Mouse (Mus musculus) heart, postnatal 10 days (tissue): Measurements from ENCODE around the gene Slc35f1. TPM values are rescaled to one million over a fixed set of nuclear protein-coding genes. Genes with fewer than 3 reads are reported as not detected.

ENCODE experiments used
- DNase-seq, 2 experiments: peaks; one replicate each; pipeline ENCODE4 v3.0.0; 2021
- intact Hi-C: fragments of 180-260 bp; cut with DNase I; formaldehyde crosslinking; loops from one replicate; pipeline ENCODE4 v1.15.1; 2025
- total RNA-seq, 2 experiments: library from RNA; stranded (reverse); gene quantifications; 2 replicates each; pipeline ENCODE4 v1.2.3; 2021

The Slc35f1 gene
- total RNA-seq: 1 to 10 TPM; 1.4 to 2.0 TPM

DNA sequence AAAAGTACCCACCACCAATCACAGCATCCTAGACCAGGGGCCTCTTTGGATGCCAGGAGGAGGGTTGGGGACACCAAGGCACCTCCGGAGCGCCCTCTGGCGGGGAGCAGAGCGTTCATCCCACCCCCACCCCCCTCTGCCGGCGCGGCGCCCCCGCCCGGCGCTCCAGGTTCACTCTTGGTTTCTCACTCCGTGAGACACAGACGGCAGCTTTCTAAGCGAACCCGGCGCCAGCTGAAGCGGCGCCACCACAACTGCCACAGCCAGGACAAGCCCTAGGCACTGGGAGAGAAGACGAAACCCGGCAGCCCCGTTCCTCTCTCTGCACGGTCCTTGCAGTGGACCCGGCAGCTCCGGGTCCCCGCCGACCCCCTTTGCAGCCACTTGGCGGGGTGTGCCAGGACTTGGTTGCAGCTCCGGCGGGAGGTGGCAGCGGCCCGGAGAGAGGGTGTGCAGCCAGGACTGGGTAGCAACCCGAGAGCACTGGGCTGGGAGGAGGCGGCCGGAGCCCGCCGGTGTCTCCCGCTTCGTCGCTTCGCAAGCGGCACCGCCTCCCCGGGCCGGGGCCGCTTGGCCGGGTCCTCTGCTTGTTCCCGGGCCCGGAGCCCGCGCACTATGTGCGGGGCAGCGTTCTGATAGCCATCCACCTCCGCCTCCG lies at the start of gene Slc35f1:
Slc35f1 (plus strand) TSS at position 200 of the 658 bp plus-strand sequence.
- intact Hi-C loops: loop anchor here (10.0 kb wide), 1 partner anchor 276 kb away; the partner anchor contains the start of gene Nus1
- peak; percentile 43 to 70 for DNase-seq

DNA sequence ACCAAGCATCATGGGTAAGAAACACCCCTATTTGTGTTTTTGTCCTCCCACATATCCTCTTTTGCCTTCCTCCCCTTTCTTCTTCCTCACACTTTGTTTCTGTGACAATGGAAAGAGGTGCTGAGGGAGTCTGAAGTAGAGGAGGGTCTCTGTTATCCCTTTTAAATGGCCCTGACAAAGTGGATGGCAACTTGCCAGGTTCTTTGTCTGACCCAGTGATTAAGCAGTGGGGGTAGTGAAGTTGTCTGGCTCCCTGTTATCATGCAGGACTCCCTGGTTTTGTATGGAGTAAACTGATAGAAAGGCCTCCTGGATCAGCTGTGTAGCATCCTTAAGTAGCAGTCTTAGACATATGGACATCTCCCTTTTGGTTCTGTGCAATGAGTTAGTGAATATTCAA lies 19.1 kb upstream of the Slc35f1 start:
- no peak for DNase-seq
- intact Hi-C loops: no loop called here

DNA sequence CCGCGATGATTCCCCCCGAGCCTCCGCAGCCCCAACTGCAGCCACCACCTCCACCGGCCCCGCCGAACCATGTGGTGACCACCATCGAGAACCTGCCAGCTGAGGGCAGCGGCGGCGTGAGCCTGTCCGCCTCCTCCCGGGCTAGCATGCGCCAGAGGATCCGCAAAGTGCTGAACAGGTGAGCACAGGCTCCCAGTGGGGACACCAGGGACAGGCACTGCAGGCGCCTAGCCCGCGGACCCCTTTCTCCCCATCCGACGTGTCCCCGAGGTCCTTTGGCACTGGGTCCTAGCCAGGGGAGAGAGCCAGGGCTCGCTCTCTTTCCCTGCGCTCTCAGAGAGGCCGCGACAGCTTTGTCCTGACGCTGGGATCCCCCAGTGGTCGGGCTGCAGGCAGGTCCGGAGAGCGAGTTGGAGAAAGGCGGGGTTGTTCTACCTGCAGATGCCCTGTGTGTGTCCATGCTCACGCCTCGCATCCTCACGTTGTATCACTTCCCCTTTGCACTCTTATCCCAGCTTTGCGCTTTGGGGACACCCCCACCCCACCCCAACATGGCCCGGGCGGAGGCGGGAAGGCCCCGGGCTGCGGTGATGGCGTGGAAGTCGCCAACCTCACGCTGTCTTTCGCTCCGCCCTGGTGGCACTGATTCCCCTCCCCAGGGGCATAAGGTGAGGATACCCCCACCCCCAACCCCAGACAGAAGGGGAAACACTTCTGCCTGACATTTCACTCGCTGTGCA lies 829 bp downstream of the Slc35f1 start:
- intact Hi-C loops: loop anchor here (10.0 kb wide), 1 partner anchor 276 kb away; the partner anchor contains the start of gene Nus1
- peak; percentile 10 to 22 for DNase-seq

DNA sequence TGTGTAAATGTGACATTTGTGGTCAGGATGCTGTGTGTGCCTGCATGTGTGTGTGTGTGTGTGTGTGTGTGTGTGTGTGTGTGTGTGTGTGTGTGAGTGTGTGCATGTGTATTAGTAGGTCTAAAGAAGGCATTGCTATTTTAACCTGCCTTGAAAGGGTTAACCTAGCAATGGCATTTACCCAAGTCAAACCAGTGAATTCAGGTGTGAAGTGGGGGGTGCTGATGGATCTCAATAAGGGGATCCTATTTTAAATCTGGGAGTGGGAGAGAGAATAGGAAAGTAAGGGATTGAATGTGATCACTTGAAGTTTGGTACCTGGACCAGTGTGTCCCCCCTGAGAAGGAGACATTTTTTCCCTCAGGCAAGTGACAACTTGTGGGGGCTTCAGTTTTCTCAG lies 13.4 kb downstream of the Slc35f1 start:
- intact Hi-C loops: no loop called here

DNA sequence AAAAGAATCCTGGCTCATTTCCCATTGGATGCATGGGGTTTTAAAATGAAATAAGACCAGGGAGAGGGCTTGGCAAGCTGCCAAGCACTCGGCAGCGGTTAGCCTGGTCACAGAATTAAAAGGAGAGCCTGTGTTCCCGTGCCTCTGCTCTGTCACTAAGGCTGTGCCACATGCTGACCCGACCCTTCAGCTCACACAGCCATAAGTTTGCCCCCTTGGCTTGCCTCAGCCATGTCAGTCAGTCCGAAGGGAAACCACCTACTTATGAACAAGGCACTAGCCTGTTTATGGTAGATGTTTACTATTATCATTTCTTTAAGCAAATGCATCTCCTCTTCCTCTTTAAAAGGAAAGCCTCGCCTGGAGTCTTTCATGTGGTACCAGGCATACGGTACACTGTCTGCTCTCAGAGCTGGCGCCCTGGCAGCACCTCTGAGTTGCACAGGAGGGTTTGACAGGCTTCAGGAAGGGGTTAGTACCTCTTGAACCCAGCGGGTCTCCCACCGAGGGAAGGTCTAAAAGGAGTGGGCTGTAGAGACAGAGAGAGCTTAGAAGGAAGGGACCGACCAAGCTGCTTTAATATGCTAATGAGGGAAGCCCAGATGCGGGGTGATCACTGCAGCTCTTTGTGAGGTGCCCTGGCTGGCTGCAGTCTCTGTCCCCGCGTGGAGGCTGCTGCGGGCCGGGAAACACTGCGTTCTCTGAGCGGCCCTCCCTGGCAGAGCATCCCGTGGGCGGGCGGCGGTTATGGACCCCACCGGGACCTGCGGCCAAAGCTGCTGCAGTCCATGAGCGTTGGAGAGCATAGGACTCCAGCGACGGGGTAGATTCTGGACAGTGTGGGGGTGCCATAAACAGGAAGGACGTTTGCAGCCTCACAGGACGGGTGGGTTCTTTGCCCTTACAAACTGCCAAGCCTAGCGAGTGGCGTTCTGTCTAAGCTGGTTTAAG lies 14.0 kb downstream of the Slc35f1 start:
- peak; percentile 2 to 15 for DNase-seq
- intact Hi-C loops: no loop called here

More for the DNA sequence above, 13.4 kb downstream of the Slc35f1 start:
- peak in 1 of 2 experiments; percentile 2 for DNase-seq

DNA sequence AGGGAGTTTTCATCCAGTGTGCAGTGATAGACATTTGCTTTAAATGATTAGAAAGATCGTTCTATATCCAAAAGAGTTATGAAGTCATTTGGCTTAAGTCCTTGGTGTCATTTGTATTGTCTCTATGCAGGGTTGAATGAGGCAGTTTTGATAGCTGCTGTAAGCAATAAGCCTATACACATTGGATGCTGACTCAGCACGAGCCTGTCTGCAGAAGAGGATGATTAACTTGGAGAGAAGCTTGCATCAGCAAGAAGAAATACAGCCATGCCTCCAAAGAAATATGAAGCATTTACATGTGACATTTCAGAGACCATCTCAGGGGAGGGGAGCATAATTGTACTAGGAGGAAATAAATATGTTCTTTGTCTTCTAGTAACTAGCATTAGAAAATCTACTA lies 19.1 kb downstream of the Slc35f1 start:
- no peak for DNase-seq
- intact Hi-C loops: no loop called here

DNA sequence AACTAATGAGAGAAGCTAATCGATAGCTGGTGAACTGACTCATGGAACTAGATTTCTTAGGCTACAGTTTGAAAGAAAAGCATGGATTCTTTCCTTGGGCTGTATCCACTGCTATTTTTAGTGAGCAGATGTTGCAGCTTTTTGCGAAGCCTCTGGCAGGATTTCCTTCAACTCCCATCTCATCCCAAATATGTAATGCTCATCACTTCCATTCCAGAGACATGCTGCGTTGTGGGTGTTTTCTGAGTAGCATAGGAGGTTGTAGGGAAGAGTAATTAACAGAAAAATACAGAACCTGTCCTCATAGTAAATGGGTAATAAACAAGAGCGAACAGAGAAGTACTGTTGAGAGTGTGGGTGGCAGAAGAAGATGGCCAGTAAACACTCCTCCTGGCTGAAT lies 21.8 kb downstream of the Slc35f1 start:
- DNase-seq: no peak
- intact Hi-C loops: no loop called here

DNA sequence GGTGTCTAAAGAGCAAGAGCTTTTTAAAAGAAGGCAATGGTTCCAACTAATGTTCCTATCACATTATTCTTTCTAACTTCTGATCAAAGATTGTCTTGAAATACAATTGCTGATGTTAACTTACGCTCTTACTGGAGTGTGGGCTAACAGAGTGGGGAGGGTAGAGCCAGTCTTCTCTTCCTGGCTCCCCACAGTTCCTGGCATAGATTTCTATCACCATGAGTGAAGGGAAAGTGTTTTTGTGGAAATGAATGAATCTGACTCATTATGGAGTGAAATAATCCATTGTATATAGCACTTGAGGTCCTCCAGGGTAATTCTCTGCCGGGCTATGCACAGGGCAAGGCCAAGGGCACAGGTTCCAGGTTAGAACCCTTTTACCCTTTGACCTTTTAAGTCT lies 24.2 kb downstream of the Slc35f1 start:
- DNase-seq: no peak
- intact Hi-C loops: no loop called here

DNA sequence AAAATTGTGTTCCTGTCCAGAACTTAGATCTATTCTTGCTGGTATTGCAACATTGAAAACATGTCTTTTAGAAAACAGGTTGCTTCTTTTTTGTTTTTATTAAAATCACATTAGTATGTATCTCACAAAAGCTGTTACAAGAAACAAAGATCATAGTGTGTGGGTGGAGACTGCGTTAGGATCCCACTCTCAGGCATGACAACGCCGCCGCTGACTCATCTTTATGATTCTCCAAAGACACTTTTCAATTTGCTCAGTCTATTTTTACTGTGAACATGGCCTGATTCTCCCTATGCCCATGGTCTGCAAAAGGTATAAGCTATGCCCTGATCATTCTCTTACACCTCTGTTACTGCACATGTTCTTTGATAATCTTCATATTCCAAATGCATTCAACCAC lies 24.8 kb downstream of the Slc35f1 start:
- intact Hi-C loops: no loop called here
- no peak for DNase-seq

DNA sequence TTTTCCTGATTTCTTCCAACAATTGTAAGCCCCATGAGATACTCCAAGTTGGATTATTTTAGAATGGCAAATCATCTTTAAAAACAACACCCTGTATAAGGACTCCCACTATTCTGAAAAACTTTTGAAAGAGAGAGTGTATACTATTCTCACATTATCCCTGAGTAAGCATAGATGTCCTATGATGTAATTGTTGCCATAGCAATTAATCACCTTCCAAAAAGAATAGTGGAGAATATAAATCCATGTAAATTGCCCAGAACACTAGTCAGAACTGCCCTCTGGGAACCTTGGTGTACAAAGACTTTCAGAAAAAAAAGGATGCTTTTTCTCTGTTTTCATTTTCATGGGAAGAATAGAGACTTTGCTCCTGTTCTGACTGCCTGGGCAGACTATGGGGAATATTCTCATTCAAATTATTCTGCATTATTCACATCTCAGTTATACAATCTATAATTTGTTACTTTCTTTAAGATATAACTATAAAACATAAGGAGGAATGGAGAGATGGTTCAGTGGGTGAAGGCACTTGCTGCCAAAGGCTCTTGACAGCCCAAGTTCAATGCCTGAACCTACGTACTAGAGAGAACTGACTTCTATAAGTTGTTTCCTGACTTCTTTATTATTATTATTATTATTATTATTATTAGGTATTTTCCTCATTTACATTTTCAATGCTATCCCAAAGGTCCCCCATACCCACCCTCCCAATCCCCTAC lies 28.0 kb downstream of the Slc35f1 start:
- DNase-seq: no peak
- intact Hi-C loops: no loop called here

DNA sequence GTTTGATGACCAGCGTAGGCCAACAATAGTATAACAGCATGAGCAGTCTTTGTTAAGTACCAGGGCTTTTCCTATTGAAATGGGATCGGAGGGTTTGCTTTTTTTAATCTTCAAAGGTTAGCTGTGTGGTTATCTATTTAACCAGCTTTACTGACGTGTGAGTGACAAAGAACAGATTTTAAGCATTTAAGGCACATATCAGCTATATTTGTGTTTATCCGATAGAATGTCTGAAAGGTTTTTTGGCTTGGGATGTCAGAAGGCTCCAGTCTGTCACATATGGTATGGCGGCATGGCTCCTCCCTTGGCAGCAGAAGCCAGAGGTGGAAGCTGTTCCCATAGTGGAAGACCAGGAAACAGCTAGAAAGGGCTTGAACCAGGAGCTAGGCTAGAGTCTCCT lies 36.3 kb downstream of the Slc35f1 start:
- intact Hi-C loops: no loop called here
- no peak for DNase-seq

DNA sequence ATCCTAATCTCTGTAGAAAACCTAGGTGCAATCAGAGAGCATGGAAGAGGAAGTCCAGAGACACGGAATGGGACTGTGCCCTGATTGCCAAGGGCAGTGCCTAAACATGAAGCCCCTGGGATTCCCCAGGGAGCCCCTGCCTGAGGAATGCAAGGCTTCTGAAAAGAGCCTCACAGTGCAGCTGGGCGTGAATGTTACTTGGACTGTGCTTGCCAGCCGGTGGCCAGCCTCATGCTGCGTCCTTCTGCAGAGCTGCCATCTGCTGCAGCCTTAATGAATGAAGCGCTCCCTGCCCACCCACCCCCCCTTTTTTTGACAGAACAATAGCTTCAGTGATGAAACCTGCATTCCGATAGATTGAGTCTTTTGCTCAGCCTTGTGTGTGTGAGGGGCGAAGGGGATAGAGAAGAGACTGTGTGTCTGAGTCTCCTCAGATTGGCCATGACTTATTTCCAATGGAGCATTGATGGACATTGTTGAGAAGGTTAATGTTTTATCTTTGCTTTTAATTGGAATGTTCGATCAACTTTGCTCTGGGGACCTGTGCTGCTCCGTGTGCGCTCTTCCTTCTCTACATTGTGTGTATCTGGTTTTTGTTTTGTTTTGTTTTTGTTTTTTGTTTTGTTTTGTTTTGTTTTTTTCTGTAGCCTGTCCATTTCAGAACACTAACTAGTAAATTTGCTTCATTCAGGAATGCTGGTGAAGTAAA lies 52.5 kb downstream of the Slc35f1 start:
- no peak for DNase-seq

DNA sequence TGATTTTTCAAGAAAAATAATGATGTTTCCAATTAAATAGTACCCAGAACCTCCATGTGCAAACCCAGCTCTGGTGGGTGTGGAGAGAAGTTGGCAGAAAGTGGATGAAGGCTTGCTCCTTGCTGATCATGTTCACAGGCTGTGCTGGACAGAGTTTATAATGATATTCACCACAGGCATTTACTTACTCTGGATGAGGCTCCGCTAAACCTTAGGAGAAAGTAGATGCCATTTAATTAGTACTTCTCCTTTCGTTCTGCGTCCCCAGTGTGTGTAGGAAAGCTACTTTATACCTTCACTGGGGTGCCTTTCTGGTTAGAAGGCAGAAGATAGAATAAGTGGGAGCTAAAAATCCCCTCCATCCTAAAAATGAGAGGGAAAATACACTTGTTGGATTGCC lies 53.5 kb downstream of the Slc35f1 start:
- DNase-seq: no peak
- intact Hi-C loops: no loop called here

More for the DNA sequence above, 52.5 kb downstream of the Slc35f1 start:
- intact Hi-C loops: no loop called here

DNA sequence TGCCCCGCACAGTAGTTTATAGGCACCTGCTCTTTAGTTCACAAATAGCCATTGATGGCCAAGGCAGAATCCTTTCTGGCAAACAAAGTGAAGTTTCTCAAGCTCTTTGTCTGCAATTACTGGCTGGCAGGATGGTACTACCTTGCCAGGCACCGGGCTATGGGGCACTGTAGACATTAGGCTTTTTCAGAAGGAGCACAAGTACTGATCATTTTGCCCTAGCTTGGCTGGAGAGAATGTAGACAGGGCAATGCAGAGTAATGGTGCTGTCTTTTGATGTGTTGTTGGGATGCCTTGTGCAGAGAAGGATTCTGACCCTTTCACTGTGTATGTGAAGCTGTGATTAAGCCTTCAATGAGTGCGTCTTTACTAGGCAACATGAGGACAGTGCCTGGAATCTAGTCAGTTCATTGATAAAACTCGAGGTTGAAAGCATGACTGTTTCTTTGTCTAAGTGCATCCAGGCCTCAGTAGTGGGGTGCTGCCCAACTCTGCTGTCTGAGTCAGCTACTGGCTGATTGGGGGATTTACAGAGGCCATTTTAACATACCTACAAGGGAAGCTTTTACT lies 57.8 kb downstream of the Slc35f1 start:
- DNase-seq: no peak
- intact Hi-C loops: no loop called here

DNA sequence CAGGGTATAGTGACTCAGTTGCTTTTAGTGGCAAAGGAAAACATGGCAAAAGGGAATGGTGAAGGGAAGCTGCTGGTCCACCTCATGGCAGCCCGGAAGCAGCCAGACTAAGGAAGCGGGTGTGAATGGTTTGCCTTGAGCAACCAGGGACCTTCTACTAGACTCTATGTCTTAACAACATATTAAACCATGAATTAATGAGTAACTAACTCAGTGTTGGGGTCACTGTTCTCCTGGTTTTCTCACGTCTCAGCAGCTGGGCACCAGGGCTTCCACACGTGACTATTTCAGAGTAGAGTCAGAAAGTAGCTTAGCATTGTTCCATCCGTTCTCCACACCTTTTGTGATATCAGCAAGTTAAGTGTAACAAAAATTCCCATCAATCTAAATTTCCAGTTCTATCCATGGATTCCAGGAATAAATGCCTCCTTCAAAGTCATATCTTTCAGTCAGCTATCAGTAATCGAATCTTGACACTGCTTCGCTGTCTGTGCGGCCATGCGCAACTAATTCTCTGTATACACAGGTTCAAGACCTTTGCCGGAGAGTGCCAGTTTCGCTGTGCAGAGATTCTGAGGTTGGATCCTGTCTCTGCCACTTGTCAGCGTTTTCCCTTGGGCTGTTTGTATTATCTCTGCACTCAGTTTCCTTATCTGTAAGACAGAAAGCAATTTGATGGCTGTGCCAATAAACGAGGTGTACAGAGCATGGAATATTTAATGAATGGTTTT lies 65.8 kb downstream of the Slc35f1 start:
- no peak for DNase-seq
- intact Hi-C loops: loop anchor here (5.0 to 10.0 kb wide), 2 partner anchors 549 to 771 kb away; no protein-coding TSS in a partner anchor

DNA sequence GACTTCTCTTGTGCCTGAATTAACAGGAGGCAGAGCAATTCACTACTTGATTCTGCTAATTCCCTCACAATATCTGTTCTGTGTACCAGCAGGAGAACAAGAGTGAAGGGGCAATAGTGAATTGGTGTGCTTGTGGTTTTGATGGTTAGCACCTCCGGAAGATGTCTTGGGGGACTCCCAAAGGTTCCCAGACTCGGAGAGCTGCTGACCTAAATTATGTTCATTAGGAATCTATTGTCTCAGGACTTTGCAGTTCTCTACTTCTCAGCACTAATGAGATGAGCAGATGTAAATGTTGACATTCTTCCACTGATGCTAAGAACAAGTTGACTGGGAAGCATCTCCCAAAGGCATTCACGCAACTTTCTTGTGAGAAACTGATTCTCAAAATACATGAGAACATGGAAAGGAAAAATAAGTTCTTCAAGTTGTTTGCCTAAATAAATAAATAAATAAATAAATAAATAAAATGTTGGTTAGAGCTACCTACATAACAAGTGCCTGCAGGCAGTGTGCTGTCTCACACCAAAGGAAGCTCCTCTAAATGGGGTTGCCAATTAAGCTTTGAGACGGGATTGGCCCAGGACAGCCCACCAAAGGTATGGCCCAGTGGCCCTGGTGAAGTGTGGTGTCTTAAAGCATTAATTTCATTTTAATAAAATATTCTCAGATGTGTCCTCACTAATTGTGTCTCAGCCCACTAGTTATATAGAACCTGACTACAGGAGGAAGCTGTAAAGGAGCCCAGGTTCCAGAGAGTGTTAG lies 67.3 kb downstream of the Slc35f1 start:
- no peak for DNase-seq
- intact Hi-C loops: loop anchor here (5.0 to 10.0 kb wide), 2 partner anchors 547 to 770 kb away; no protein-coding TSS in a partner anchor

DNA sequence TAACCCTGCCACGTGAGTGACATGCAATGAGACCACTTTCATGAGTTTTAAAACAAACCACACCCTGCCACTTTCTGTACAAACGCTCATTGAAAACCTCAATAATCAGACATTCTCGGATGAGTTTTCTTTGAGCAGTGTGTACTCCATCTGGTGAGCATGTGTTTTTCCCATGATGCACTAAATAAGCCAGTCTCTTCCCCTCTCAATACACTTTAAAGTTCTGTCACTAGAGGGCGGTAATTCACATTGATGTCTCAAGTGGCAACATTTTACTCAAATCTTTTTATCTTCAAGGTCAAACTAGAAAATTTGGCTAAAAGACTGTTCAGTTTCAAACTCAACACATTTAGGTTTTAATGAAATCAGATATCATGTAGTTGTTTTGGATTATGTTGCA lies 68.3 kb downstream of the Slc35f1 start:
- intact Hi-C loops: loop anchor here (5.0 to 10.0 kb wide), 2 partner anchors 546 to 769 kb away; no protein-coding TSS in a partner anchor
- peak; percentile 3 to 21 for DNase-seq

DNA sequence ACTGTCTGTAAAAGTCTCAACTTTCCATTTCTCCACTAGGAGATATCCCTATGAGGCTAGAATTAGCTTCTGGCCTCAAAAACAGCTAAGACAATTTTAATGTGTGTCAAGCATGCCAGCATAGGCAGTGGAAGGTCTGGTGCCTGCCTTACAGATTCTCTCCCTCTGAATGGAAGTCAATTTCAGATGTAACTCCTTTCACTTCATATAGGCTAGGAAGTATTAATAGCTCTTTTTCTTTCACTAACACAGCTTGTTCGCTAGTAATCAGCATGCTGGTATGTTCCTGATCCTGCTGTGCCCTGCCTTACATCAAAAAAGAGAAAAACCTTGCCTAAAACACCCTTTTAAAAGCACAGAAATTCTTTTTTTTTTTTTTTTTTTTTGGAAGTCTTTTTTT lies 70.2 kb downstream of the Slc35f1 start:
- intact Hi-C loops: no loop called here
- no peak for DNase-seq
